Mouse (Mus musculus) gastrocnemius, adult 18-20 months (tissue): ENCODE measurements around the gene Olfr1048. TPM values are rescaled to one million over a fixed set of nuclear protein-coding genes. Genes with fewer than 3 reads are reported as not detected.
"Not testable (repeated sequence)": the region's sequence is repeated elsewhere in the genome, so short reads cannot be mapped to it uniquely, and the experiment has no call there.

ENCODE experiments used
- DNase-seq: peaks from one replicate; pipeline ENCODE4 v3.0.0; 2021; ENCODE audit warnings: low spot score
- long read RNA-seq, 2 experiments: library from polyadenylated mRNA; stranded (forward); transcript quantifications; one replicate each; pipeline ENCODE4 v2.0.0; 2021
- total RNA-seq, 2 experiments: library from RNA; stranded (reverse); gene quantifications; 2 replicates each; pipeline ENCODE4 v1.2.3; 2021

Gene Olfr1048
- total RNA-seq = not detected
- long read RNA-seq, experiment 1 = 0 reads
- long read RNA-seq, experiment 2 = 0 reads

DNA sequence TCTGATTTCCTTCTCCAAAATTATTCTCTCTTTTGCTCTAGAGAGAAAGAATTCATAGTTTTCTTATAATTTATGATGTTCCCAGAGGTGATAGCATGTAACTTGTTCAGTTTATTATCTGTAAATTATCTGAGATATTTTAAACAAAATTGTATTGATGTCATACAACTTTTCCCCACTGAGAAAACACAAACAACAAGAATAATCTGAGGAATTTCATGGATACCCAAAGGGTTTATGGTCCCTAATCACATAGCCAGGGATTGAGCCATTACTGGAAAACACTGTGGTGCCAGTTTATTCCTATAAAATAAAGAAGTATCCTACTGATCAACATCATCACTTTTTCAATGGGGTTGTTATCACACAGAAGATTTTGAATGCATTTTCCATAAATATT is at the start of gene Olfr1048:
Olfr1048 (minus strand) TSS at position 101 of the 400 bp plus-strand sequence.
- DNase-seq = no peak

DNA sequence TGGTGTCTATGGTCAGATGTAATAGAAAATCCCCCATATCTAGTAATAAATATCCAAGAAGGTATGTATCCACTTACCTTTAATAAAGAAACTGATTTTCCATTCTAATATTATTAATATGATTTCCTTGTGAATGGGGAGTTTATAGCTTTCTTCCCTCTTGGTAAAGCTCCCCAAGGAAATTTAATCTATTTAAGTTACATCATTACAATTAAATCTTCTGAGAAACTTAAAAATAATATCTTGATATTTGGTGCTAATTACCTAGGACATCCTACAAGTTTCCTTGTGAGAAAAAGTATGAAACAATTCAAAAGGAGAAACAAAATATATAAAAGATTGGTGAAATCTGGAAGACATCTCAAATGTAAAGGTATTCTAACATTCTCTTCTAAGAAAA is 38.9 kb upstream of the Olfr1048 start, which contains the start of gene Olfr1051:
Olfr1051 (minus strand) TSS at position 101 of the 400 bp plus-strand sequence.
- DNase-seq = not testable (repeated sequence)

DNA sequence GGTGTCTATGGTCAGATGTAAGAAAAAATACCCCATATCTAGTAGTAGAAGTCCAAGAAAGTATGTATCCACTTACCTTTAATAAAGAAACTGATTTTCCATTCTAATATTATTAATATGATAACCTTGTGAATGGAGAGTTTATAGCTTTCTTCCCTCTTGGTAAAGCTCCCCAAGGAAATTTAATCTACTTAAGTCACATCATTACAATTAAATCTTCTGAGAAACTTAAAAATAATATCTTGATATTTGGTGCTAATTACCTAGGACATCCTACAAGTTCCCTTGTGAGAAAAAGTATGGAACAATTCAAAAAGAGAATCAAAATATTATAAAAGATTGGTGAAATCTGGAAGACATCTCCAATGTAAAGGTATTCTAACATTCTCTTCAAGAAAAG is 18.1 kb upstream of the Olfr1048 start, which contains the start of gene Olfr1049:
Olfr1049 (minus strand) TSS at position 101 of the 400 bp plus-strand sequence.
- DNase-seq = not testable (repeated sequence)

DNA sequence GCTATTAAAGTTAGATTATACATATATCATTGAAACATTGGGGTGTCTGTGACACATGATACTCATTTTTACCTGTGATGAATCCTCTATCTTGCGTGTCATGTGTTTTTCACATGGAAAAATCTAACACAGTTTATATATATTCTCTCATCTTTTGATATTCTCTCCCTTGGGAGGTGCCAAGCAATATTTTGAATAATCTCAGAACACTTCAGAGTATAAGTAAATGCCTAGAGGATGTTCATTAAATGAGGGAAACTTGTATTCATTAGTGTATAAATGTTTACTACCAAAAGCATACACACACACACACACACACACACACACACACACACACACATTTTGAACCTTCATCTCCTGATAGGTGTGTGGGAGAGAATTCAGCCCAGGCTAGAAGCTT is 8.8 kb downstream of the Olfr1048 start, which contains the start of gene Olfr1047:
Olfr1047 (minus strand) TSS at position 101 of the 400 bp plus-strand sequence.
- DNase-seq = no peak

DNA sequence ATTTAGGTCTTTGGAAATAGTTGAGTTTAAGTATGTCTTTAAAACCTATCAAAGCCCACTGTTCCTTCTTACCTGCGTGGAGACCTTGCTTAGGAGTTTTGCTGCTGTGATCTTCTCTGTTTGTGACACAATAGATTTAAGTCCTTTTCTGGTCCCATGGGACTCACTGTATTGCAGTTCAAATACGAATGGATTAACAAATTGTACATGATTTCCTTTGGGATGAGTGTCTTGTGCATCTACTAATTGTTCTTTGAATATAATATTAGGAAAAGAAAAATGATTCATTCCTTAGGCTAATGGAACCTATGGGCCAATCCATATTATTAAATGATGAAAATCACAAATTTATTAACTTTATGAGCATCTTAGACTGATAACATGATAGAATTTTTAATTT is 20.9 kb downstream of the Olfr1048 start, which contains the start of gene Olfr1046:
Olfr1046 (minus strand) TSS at position 101 of the 400 bp plus-strand sequence.
- no peak for DNase-seq

DNA sequence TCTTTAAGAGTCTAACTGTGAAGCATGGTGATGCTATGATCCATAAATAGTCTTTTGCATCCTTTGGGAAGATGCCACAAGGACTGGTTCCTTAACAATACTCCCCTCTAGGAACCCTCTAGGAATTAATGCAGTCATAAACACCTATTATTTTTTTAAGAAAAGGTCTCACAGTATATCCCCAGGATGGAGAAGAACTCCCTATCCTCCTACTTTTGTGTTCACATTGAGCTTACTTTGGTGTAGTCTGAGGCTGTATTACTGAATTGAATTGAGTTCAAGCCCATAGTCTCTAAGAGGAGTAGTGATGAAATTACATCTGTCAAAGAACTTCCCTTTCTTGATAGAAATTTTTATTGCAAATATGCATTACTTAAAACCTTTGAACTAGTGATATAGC is 37.2 kb downstream of the Olfr1048 start, which contains the start of gene Olfr1045:
Olfr1045 (minus strand) TSS at position 101 of the 400 bp plus-strand sequence.
- DNase-seq = no peak

DNA sequence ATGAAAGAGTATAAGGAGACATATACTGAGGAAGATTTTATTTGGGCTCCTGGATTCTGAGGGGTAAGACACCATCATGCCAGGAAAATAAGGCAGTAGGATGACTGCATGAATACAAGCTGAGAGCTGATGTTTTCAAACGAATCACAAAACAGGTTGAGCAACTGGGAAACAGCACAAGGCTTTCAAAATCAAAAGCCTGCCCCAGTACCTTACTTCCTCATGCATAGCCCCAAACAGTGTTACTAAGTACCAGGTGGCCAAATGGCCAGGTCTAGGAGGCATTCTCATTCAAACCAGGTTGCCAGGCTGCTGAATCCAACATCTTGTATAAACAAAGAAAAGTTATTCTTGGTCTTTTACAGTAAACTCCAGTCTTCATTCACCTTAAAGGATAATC is 44.2 kb downstream of the Olfr1048 start:
- DNase-seq = no peak

DNA sequence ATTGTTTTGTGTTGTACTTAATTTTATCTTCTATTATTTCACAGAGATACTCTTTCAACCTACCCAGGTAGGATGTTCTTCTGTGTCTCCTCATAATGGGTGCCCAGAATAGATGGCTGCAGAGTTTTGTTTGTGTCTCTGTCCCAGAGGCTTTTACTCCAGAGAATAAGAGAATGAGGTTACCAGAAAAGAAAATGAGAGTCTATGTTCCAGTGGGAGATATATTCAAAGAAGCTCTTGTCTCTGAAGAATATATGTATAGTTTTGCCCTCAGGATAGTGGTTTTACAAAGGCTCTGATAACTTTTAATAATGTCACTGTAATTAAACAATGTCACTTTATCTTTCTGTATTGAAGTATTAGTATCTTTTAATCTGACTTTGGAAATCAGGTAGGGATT is 54.5 kb downstream of the Olfr1048 start, which contains the start of gene Olfr52:
Olfr52 (minus strand) TSS at position 101 of the 400 bp plus-strand sequence.
- no peak for DNase-seq

Other genes starting within 250 kb of the Olfr1048 start
- gene Olfr1031, start 250.0 kb downstream of the Olfr1048 start, total RNA-seq = not detected
- gene Olfr1032, start 234.7 kb downstream of the Olfr1048 start, total RNA-seq = not detected
- gene Olfr1033, start 219.7 kb downstream of the Olfr1048 start, total RNA-seq = under 1 TPM in 1 of 2 experiments, not detected in 1; 1.00 TPM
- not detected for gene Olfr1034, start 194.4 kb downstream of the Olfr1048 start, total RNA-seq
- gene Olfr1036, start 166.3 kb downstream of the Olfr1048 start, total RNA-seq = not detected
- gene Olfr1037, start 152.9 kb downstream of the Olfr1048 start, total RNA-seq = not detected
- not detected for gene Olfr1039, start 104.4 kb downstream of the Olfr1048 start, total RNA-seq
- not detected for gene Olfr1040, start 93.6 kb downstream of the Olfr1048 start, total RNA-seq
- gene Olfr1042, start 78.5 kb downstream of the Olfr1048 start, total RNA-seq = not detected
- gene Olfr1043, start 72.8 kb downstream of the Olfr1048 start, total RNA-seq = not detected
- gene Olfr1044, start 62.5 kb downstream of the Olfr1048 start, total RNA-seq = not detected
- gene Olfr52, start 54.6 kb downstream of the Olfr1048 start, total RNA-seq = not detected
- gene Olfr1045, start 37.3 kb downstream of the Olfr1048 start, total RNA-seq = not detected
- gene Olfr1046, start 21.0 kb downstream of the Olfr1048 start, total RNA-seq = not detected
- not detected for gene Olfr1047, start 8.9 kb downstream of the Olfr1048 start, total RNA-seq
- not detected for gene Olfr1049, start 18.0 kb upstream of the Olfr1048 start, total RNA-seq
- gene Olfr1051, start 38.8 kb upstream of the Olfr1048 start, total RNA-seq = not detected
- gene Olfr1052, start 52.2 kb upstream of the Olfr1048 start, total RNA-seq = not detected
- not detected for gene Olfr1053, start 75.0 kb upstream of the Olfr1048 start, total RNA-seq
- gene Olfr1054, start 95.1 kb upstream of the Olfr1048 start, total RNA-seq = not detected
- not detected for gene Olfr1055, start 110.0 kb upstream of the Olfr1048 start, total RNA-seq
- gene Olfr1056, start 122.2 kb upstream of the Olfr1048 start, total RNA-seq = not detected
- gene Olfr1057, start 138.1 kb upstream of the Olfr1048 start, total RNA-seq = not detected
- gene Olfr1058, start 148.3 kb upstream of the Olfr1048 start, total RNA-seq = not detected
- not detected for gene Olfr1061, start 173.8 kb upstream of the Olfr1048 start, total RNA-seq
- not detected for gene Olfr1062, start 186.5 kb upstream of the Olfr1048 start, total RNA-seq
- not detected for gene Olfr1065, start 210.3 kb upstream of the Olfr1048 start, total RNA-seq
- not detected for gene Olfr1066, start 216.0 kb upstream of the Olfr1048 start, total RNA-seq
- gene Olfr228, start 247.1 kb upstream of the Olfr1048 start, total RNA-seq = not detected